Mouse (Mus musculus): ENCODE results near the gene Ddt.

Ddt gene

DNA sequence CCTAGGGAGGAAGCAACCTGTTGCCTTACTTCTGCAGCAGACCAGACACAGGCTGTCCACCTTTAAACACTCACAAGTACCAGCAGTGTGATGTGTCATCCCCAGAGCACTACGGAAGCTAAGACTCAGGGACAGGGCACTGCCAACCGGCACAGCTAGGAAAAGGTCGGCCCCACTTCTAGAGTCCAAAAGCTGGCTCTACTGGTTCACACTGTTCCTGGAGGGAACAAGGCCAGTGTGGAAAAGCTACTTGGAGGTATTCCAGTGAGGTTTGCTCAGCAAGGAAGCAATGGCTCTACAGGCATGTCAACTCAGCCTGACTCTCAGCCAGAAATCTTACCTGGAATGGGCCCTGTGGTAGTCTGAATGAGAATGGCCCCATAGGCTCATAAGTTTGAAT lies 32.3 kb downstream of the Ddt start:
- no peak for TF ChIP-seq GATA4 (IDR thresholded peaks at IDR 0.05; ENCODE audit: insufficient replicate concordance, low read length)

DNA sequence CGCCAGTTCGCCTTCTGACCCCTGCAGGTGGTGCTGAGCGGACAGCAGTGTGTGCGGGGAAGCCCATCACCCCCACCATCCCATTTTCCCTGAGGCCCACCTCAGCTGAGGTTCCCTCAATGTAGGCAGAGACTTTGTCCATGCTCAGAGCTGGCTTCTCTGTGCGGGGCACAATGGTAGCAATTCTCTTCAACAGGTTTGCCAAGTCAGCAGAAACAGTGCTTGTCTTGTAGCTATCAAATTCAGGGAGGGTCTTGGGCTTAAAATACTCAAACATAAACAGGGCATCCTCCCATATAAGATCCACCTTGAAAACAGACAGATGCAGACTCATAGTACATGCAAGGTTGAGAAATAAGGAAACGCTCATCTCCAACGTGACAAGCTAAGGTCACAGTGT lies 47.8 kb downstream of the Ddt start:
- no peak for TF ChIP-seq GATA4 (IDR thresholded peaks at IDR 0.05; ENCODE audit: insufficient replicate concordance, low read length)

All from liver, adult (tissue).